Mouse (Mus musculus) lung, postnatal 0 days (tissue): ENCODE results near the gene Birc6.

Source experiments
- CTCF ChIP-seq: IDR thresholded peaks from 2 replicates; pipeline ENCODE4 v1.5.1; 2016; ENCODE audit warnings: antibody characterized with exemption, mild to moderate bottlenecking
- EP300 ChIP-seq: IDR thresholded peaks from 2 replicates; pipeline ENCODE4 v1.6.1; 2016; ENCODE audit warnings: antibody characterized with exemption, mild to moderate bottlenecking, control low read depth

- TF ChIP-seq CTCF (no peak), EP300 (no peak)
These were observed 182.6 kb downstream of the Birc6 start for GRCm38 (mm10) chr17:74710731-74711130.
